Mouse (Mus musculus): Measurements from ENCODE around the gene Erp27. TPM values are rescaled to one million over a fixed set of nuclear protein-coding genes. Genes with fewer than 3 reads are reported as not detected.

Gene Erp27
- polyA plus RNA-seq, 1 experiment from 2014 or later, result 0.35 TPM

DNA sequence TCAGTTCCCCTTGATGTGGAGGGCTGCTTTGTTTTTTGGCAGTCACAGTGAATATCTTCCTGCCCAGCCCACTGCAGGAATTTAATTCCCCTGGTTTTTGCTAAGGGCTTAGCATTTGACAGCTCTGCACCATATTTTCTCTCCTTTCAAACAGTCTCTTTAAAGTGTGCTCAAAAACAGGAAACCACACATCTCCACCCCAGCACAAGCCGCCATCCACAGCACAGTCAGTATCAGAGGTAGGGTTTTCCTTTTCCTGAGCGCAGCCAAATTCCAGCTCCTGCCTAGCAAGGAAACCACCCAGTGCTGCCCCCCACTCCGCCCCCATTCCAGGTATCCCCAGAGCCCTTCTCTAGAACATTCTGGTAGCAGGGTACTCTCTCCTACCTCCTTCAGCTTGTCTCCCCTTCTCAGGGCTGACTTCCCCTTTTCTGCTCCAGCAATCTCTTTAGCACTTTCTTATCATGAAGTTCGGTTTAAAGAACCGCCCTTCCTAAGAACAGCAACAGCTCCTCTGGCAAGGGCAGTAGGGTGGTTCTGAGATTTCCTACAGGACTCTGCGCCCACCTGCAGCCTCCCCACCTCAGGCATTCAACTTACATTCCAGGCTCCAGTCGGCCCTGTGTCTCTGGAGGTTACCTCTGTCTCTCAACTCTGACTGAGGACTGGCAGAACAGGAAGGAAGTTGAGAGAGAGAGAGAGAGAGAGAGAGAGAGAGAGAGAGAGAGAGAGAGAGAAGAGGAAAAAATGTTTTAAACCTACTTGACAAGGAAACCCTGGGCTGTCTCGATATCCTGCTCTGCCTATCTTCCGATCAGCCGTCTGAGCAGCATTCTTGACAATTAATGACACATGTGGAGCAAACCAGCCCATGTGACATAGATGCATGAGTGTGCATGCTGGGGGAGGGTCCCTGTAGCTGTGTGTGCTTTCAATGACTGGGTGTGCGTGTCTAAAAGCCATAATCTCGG lies 19.4 kb upstream of the Erp27 start, which contains the start of gene Arhgdib:
Gene Arhgdib, minus strand, starts transcription at position 849 of the 971 bp plus-strand sequence.
- Histone ChIP-seq H3K36me3 (ENCODE audit: control insufficient read depth, insufficient read depth, low read length) (no peaks in the 10 kb centered on the region), H3K27ac (ENCODE audit: low read length) (peak within 1 kb of the TSS; percentile 94), H3K27me3 (ENCODE audit: control insufficient read depth, insufficient read depth, low read depth, low read length) (no peaks in the 10 kb centered on the region), H3K9ac (ENCODE audit: low read length) (peak within 1 kb of the TSS; percentile 50), H3K4me2 (ENCODE audit: low read depth, low read length) (peak within 1 kb of the TSS; percentile 39), H3K4me1 (replicated peaks; ENCODE audit: control insufficient read depth, insufficient read depth, low read length) (peaks cover 20% of the 10 kb centered on the region), H3K9me3 (ENCODE audit: control insufficient read depth, low read length) (no peaks in the 10 kb centered on the region), H3K4me3 (ENCODE audit: low read length) (peak within 1 kb of the TSS; percentile 31)
- ATAC-seq (ENCODE audit: low read depth), result peak; percentile 74
- whole genome bisulfite sequencing, result 16% methylated on average over 12 of the region's 12 CpGs

DNA sequence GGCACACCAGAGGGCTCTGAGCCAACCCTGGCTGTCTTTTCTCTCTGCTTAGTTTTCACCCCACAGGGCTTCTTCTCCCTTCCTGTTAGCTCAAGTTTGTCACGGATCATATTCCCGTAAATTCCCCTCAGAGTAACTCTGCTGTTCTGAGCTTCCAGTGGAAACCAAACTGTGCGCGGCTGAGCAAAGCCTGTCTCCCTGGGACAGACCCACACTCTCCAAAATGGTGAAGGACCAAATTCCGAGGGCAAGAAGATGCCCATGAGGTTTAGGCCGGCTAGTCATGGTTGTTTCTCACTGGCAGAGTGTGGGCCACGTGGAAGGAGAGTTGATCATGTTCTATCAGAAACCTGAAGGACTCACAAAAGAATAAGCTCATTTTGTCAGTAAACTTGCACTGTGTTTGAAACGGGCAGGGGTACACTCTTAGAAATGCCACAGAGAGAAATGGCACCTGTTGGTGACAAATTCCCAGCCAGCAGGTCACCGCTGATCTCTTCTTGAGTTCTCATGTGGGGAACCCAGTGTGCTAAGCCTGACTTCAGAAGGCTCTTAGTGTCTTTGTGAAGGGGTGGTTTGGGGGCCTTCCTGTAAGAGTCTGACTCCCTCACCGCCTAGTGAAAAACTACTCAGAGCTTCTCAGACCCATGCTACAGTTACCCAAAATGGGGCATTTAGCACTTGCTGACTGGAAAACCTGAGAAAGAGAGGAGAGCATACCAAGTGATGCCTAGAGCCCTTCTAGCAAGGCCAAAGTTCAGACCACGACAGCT lies 18.4 kb upstream of the Erp27 start:
- Histone ChIP-seq H3K4me2 (ENCODE audit: low read depth, low read length) (peak overlapping the region; percentile 39), H3K4me1 (replicated peaks; ENCODE audit: control insufficient read depth, insufficient read depth, low read length) (peaks cover 20% of the 10 kb centered on the region), H3K4me3 (ENCODE audit: low read length) (peak overlapping the region; percentile 31), H3K9ac (ENCODE audit: low read length) (peak overlapping the region; percentile 44; the same call in 1 of the 2 replicates), H3K27me3 (ENCODE audit: control insufficient read depth, insufficient read depth, low read depth, low read length) (no peaks in the 10 kb centered on the region), H3K36me3 (ENCODE audit: control insufficient read depth, insufficient read depth, low read length) (no peaks in the 10 kb centered on the region), H3K27ac (ENCODE audit: low read length) (peak overlapping the region; percentile 94), H3K9me3 (ENCODE audit: control insufficient read depth, low read length) (no peaks in the 10 kb centered on the region)
- ATAC-seq (ENCODE audit: low read depth), result no peak
- WGBS, result 71% methylated on average over 11 of the region's 11 CpGs

DNA sequence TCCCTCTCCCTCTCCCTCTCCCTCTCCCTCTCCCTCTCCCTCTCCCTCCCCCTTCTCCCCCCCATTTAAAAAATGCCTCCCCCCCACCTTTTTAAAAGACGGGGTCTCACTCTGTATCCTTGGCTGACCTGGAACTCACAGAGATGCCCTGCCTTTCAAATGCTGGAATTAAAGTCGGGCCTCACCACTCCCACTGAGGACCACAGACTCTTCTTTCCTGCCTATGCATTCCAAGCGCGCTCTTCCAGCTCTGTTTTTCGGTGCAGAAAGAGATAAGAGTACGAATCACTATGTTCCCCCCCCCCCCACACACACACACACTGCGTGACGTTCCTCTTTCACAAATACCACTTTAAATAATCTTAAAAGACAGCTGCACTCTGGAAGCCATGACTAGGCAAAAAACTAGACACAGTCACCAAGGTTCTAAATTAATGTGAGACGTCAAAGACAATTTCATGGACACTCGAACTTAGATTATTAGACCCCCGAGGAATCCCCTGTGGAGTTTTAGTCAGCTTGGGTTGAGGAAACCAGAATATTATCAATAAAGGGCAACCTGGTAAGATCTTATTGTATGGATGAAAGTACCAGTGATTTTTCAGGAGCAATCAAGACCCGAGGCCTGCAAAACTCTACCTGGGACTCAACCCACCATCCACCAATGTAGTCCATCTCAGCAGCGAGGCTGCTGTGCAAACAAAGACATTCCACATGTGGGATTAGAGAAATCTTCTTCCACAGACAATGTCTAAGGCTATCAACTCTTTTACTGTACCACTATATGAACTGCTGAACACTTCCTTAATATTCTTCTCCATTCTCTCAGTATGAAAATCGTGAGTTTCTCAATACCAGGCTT lies 17.6 kb upstream of the Erp27 start:
- Histone ChIP-seq H3K9ac (ENCODE audit: low read length) (no peak overlapping the region), H3K4me3 (ENCODE audit: low read length) (no peak overlapping the region), H3K4me1 (replicated peaks; ENCODE audit: control insufficient read depth, insufficient read depth, low read length) (peaks cover 20% of the 10 kb centered on the region), H3K4me2 (ENCODE audit: low read depth, low read length) (no peak overlapping the region), H3K36me3 (ENCODE audit: control insufficient read depth, insufficient read depth, low read length) (no peaks in the 10 kb centered on the region), H3K27me3 (ENCODE audit: control insufficient read depth, insufficient read depth, low read depth, low read length) (no peaks in the 10 kb centered on the region), H3K9me3 (ENCODE audit: control insufficient read depth, low read length) (no peaks in the 10 kb centered on the region), H3K27ac (ENCODE audit: low read length) (0 out of 2 replicates have a peak overlapping the region, but pooled peaks have one; percentile 94)
- WGBS, result 61% methylated on average over 13 of the region's 14 CpGs
- no peak for ATAC-seq (ENCODE audit: low read depth)

DNA sequence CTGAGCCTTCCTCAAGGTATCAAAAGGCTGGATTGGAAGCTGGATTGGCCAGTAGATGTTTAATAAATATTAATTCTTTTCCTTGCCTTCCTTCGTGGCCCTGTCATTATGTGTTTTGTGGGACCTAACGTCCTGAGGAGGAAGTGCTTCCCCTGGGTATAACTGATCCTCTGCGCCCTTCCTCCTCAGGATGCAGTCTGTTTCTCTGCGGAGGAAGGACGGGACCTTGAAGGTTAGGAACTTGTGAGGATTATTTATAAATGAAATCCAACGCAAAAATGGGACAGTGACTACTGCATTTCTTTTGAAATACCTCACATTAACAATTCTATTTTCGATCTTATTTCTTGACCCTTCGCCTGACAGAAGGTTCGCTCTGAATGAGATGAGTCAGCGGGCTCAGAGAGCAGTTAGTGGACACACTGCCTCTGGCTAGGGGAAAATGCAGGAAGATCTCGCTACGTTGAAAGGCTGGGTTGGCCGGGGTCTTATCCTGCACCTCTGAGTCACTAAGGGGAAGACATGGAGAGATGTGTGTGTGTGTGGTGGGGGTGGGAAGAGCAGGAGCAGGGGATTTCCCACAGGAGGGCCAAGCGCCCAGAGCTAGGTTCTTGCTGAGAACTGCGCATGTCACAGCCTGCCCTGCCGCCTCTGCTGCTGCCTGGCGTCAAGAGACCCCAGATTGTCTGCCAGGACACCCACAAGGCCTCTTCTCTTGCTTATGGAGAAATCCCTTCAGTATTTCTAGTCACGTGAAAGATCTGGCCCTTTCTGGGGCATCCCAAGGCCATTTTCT lies 16.5 kb upstream of the Erp27 start:
- Histone ChIP-seq H3K27ac (ENCODE audit: low read length) (peak overlapping the region; percentile 72), H3K9me3 (ENCODE audit: control insufficient read depth, low read length) (no peaks in the 10 kb centered on the region), H3K4me1 (replicated peaks; ENCODE audit: control insufficient read depth, insufficient read depth, low read length) (peaks cover 20% of the 10 kb centered on the region), H3K36me3 (ENCODE audit: control insufficient read depth, insufficient read depth, low read length) (no peaks in the 10 kb centered on the region), H3K4me3 (ENCODE audit: low read length) (no peak overlapping the region), H3K9ac (ENCODE audit: low read length) (peak overlapping the region; percentile 33; the same call in 1 of the 2 replicates), H3K27me3 (ENCODE audit: control insufficient read depth, insufficient read depth, low read depth, low read length) (no peaks in the 10 kb centered on the region), H3K4me2 (ENCODE audit: low read depth, low read length) (peak overlapping the region; percentile 26)
- ATAC-seq (ENCODE audit: low read depth), result 0 out of 2 replicates have a peak, but pooled peaks have one; percentile 44
- 65% methylated on average over 18 of the region's 18 CpGs for WGBS

DNA sequence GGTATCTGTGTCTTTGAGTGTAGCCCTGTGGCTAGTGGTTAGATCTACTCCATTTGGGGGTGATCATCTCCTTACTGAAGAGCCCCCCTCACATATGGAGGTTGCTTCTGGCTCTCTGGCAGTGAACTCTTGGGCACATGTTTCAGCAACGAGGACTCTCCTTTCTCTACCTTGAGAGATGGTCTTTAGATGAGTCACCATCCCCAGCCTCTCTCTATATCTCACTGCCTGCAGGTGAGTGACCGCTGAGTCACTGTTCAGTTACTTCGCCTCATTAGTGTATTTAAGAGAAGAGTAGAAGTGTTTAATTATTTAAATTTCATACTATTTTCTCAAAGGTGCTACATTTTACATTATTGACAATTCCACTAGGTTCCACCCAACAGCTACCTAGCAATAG lies 15.1 kb upstream of the Erp27 start:
- H3K36me3 ChIP-seq (ENCODE audit: control insufficient read depth, insufficient read depth, low read length), result no peaks in the 10 kb centered on the region
- no peaks in the 10 kb centered on the region for H3K27me3 ChIP-seq (ENCODE audit: control insufficient read depth, insufficient read depth, low read depth, low read length)
- peaks cover 20% of the 10 kb centered on the region for H3K4me1 ChIP-seq (replicated peaks; ENCODE audit: control insufficient read depth, insufficient read depth, low read length)
- H3K4me3 ChIP-seq (ENCODE audit: low read length), result no peak overlapping the region
- ATAC-seq (ENCODE audit: low read depth), result no peak
- H3K4me2 ChIP-seq (ENCODE audit: low read depth, low read length), result no peak overlapping the region
- no peak overlapping the region for H3K27ac ChIP-seq (ENCODE audit: low read length)
- no peak overlapping the region for H3K9ac ChIP-seq (ENCODE audit: low read length)
- 79% methylated on average over 3 of the region's 3 CpGs for WGBS
- no peaks in the 10 kb centered on the region for H3K9me3 ChIP-seq (ENCODE audit: control insufficient read depth, low read length)

DNA sequence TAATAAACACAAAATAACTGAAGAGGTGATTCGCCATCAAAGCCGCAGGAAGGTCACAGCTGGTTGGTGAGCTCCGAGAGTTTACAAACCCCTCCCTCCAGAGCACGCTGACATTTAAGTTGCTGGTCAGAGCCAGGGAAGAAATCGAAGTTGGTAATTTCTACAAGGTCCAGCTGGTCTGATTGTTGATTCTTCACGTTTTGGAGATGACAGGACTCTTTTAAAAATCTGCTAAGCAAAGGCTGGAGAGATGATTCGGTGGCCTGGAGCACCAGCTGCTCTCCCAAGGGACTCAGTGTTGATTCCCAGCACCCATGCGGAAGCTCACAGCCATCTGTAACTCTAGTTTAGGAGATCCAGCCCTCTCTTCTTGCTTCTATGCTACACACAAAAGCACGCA lies 14.4 kb upstream of the Erp27 start:
- no peak for ATAC-seq (ENCODE audit: low read depth)
- no peak overlapping the region for H3K27ac ChIP-seq (ENCODE audit: low read length)
- H3K27me3 ChIP-seq (ENCODE audit: control insufficient read depth, insufficient read depth, low read depth, low read length), result no peaks in the 10 kb centered on the region
- WGBS, result 70% methylated on average over 9 of the region's 9 CpGs
- H3K9me3 ChIP-seq (ENCODE audit: control insufficient read depth, low read length), result no peaks in the 10 kb centered on the region
- no peaks in the 10 kb centered on the region for H3K36me3 ChIP-seq (ENCODE audit: control insufficient read depth, insufficient read depth, low read length)
- H3K4me3 ChIP-seq (ENCODE audit: low read length), result no peak overlapping the region
- no peak overlapping the region for H3K4me2 ChIP-seq (ENCODE audit: low read depth, low read length)
- no peak overlapping the region for H3K9ac ChIP-seq (ENCODE audit: low read length)
- H3K4me1 ChIP-seq (replicated peaks; ENCODE audit: control insufficient read depth, insufficient read depth, low read length), result peaks cover 15% of the 10 kb centered on the region

DNA sequence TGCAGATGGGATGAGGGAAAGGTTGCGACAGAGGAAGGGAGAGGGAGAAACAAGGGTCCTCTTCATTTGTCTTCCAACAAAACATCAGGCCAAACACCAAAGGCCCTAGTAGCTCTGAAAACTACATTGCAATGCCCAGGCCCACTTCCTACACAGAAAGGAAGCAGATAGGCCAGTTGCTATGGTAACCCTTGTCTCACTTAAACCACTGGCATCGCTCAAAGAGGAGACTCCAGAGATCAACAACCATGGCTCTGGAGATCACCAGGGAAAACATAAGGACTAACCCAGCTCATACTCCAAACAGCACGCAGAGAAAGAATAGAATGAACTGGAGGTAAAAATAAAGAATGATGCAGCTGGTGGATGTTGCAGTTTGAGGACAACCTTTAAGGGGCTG lies 13.3 kb upstream of the Erp27 start:
- H3K27me3 ChIP-seq (ENCODE audit: control insufficient read depth, insufficient read depth, low read depth, low read length), result no peaks in the 10 kb centered on the region
- no peak overlapping the region for H3K27ac ChIP-seq (ENCODE audit: low read length)
- no peaks in the 10 kb centered on the region for H3K9me3 ChIP-seq (ENCODE audit: control insufficient read depth, low read length)
- H3K4me1 ChIP-seq (replicated peaks; ENCODE audit: control insufficient read depth, insufficient read depth, low read length), result peaks cover 16% of the 10 kb centered on the region
- no peak overlapping the region for H3K4me2 ChIP-seq (ENCODE audit: low read depth, low read length)
- WGBS, result 70% methylated on average over 3 of the region's 3 CpGs
- H3K36me3 ChIP-seq (ENCODE audit: control insufficient read depth, insufficient read depth, low read length), result no peaks in the 10 kb centered on the region
- H3K4me3 ChIP-seq (ENCODE audit: low read length), result no peak overlapping the region
- ATAC-seq (ENCODE audit: low read depth), result no peak
- no peak overlapping the region for H3K9ac ChIP-seq (ENCODE audit: low read length)

DNA sequence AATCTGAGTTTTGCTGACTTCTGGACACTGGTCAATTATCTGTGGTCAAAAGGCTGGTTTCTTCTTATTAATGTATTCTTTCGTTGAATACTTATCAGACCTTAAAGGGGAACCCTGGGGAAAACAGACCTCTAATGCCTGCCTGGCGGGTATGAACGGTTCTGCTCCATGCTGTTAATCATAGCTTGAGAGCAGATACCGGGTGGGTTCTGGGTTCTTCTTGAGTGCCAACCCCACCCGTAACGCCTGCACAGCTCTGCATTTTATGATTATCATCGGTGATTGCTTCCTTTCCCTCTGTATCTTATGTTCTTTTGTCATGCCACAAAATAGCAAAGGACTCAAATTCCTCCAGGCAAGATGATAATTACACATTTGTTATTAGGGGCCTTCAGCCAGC lies 12.1 kb upstream of the Erp27 start:
- Histone ChIP-seq H3K9me3 (ENCODE audit: control insufficient read depth, low read length) (no peaks in the 10 kb centered on the region), H3K4me1 (replicated peaks; ENCODE audit: control insufficient read depth, insufficient read depth, low read length) (peaks cover 13% of the 10 kb centered on the region), H3K27me3 (ENCODE audit: control insufficient read depth, insufficient read depth, low read depth, low read length) (no peaks in the 10 kb centered on the region), H3K36me3 (ENCODE audit: control insufficient read depth, insufficient read depth, low read length) (no peaks in the 10 kb centered on the region), H3K4me2 (ENCODE audit: low read depth, low read length) (no peak overlapping the region), H3K4me3 (ENCODE audit: low read length) (no peak overlapping the region), H3K9ac (ENCODE audit: low read length) (no peak overlapping the region), H3K27ac (ENCODE audit: low read length) (no peak overlapping the region)
- ATAC-seq (ENCODE audit: low read depth), result no peak
- 83% methylated on average over 7 of the region's 7 CpGs for WGBS

Measured in lung, embryonic 16.5 days (tissue).